Mouse (Mus musculus) forebrain, embryonic 16.5 days (tissue): ENCODE data around the gene Mfsd6. TPM values are rescaled to one million over a fixed set of nuclear protein-coding genes. Genes with fewer than 3 reads are reported as not detected.

Experiments
- ATAC-seq: fragments of 200-750 bp; cut with Nextera tagmentation; 2 replicates; pipeline ENCODE4 v1.8.0; 2017; ENCODE audit warnings: mild to moderate bottlenecking, moderate library complexity
- H3K27ac ChIP-seq: fragments of 300-500 bp; sonication (generic); 2 replicates; pipeline ENCODE4 v1.5.1; 2014; ENCODE audit warnings: low read length, control low read depth
- H3K27me3 ChIP-seq: fragments of 300-500 bp; sonication (generic); replicated peaks from 2 replicates; pipeline ENCODE4 v1.6.1; 2014; ENCODE audit warnings: low read length; ENCODE audit not compliant: control insufficient read depth, insufficient read depth
- H3K36me3 ChIP-seq: fragments of 300-500 bp; sonication (generic); 2 replicates; pipeline ENCODE4 v1.6.1; 2014; ENCODE audit not compliant: control insufficient read depth, insufficient read depth
- H3K4me1 ChIP-seq: fragments of 300-500 bp; sonication (generic); replicated peaks from 2 replicates; pipeline ENCODE4 v1.6.1; 2014; ENCODE audit warnings: low read length; ENCODE audit not compliant: control insufficient read depth, insufficient read depth
- H3K4me2 ChIP-seq: fragments of 300-500 bp; sonication (generic); 2 replicates; pipeline ENCODE4 v1.6.1; 2014; ENCODE audit warnings: mild to moderate bottlenecking, low read length, control low read depth
- H3K4me3 ChIP-seq: fragments of 300-500 bp; sonication (generic); replicated peaks from 2 replicates; pipeline ENCODE4 v1.5.1; 2014; ENCODE audit warnings: mild to moderate bottlenecking, low read length, control low read depth
- H3K9ac ChIP-seq: fragments of 300-500 bp; sonication (generic); replicated peaks from 2 replicates; pipeline ENCODE4 v1.6.1; 2014; ENCODE audit warnings: low read depth, low read length, control low read depth
- H3K9me3 ChIP-seq: fragments of 300-500 bp; sonication (generic); 2 replicates; pipeline ENCODE4 v1.6.1; 2016; ENCODE audit warnings: low read length; ENCODE audit not compliant: control insufficient read depth
- WGBS: fragments of 180-500 bp; shearing (Covaris S2); extraction: QIAGEN DNeasy Blood & Tissue Kit; methylation state at CpG from one replicate; pipeline ENCODE4 v1.1.7; 2014; 5-methylcytosine and 5-hydroxymethylcytosine counted together
- polyA plus RNA-seq: library from polyadenylated mRNA; unstranded; fragments of >200 nt; fragmentation: Nextera tagmentation; extraction: Ambion mirVana; gene quantifications from 2 replicates; pipeline ENCODE4 v1.2.1, GENCODE M21; 2015

Gene Mfsd6
- polyA plus RNA-seq, 1 experiment from 2014 or later: 8.3 TPM

- no peak overlapping the region for H3K4me2 ChIP-seq
- no peaks in the 10 kb centered on the region for H3K36me3 ChIP-seq
- ATAC-seq: no peak
- no peak overlapping the region for H3K27ac ChIP-seq
- no peaks in the 10 kb centered on the region for H3K27me3 ChIP-seq
- no peak overlapping the region for H3K4me3 ChIP-seq
- no peaks in the 10 kb centered on the region for H3K9me3 ChIP-seq
- WGBS: 70% methylated on average over 4 of the region's 4 CpGs
- no peak overlapping the region for H3K9ac ChIP-seq
- no peaks in the 10 kb centered on the region for H3K4me1 ChIP-seq
Observed at GRCm38 (mm10) chr1:52683550-52683949, 43.7 kb downstream of the Mfsd6 start.

- Histone ChIP-seq H3K4me3 (no peak overlapping the region), H3K36me3 (no peaks in the 10 kb centered on the region), H3K9ac (no peak overlapping the region), H3K4me1 (0 out of 2 replicates have a peak, but pooled peaks cover 3% of the 10 kb centered on the region), H3K27ac (no peak overlapping the region), H3K4me2 (no peak overlapping the region), H3K9me3 (0 out of 2 replicates have a peak, but pooled peaks cover 3% of the 10 kb centered on the region), H3K27me3 (no peaks in the 10 kb centered on the region)
- WGBS: 51% methylated on average over 3 of the region's 3 CpGs
- no peak for ATAC-seq
Observed at GRCm38 (mm10) chr1:52676621-52677020, 50.6 kb downstream of the Mfsd6 start.

GRCm38 (mm10) chr1:52675561-52676551, 51.4 kb downstream of the Mfsd6 start:
- 70% methylated on average over 7 of the region's 7 CpGs for WGBS
- no peak for ATAC-seq
- Histone ChIP-seq H3K9me3 (0 out of 2 replicates have a peak, but pooled peaks cover 3% of the 10 kb centered on the region), H3K36me3 (no peaks in the 10 kb centered on the region), H3K4me1 (0 out of 2 replicates have a peak, but pooled peaks cover 3% of the 10 kb centered on the region), H3K4me2 (no peak overlapping the region), H3K27me3 (no peaks in the 10 kb centered on the region), H3K4me3 (no peak overlapping the region), H3K27ac (no peak overlapping the region), H3K9ac (no peak overlapping the region)

- 59% methylated on average over 1 of the region's 1 CpGs for WGBS
- H3K4me3 ChIP-seq: no peak overlapping the region
- no peak overlapping the region for H3K4me2 ChIP-seq
- no peaks in the 10 kb centered on the region for H3K27me3 ChIP-seq
- H3K9me3 ChIP-seq: 0 out of 2 replicates have a peak, but pooled peaks cover 3% of the 10 kb centered on the region
- no peak overlapping the region for H3K9ac ChIP-seq
- peaks cover 3% of the 10 kb centered on the region; the same call in 1 of the 2 replicates for H3K4me1 ChIP-seq
- peak overlapping the region; percentile 28; the same call in 1 of the 2 replicates for H3K27ac ChIP-seq
- ATAC-seq: peak; percentile 49; the same call in 1 of the 2 replicates
- no peaks in the 10 kb centered on the region for H3K36me3 ChIP-seq
Observed at GRCm38 (mm10) chr1:52669931-52670330, 57.3 kb downstream of the Mfsd6 start.

GRCm38 (mm10) chr1:52668743-52669323, 58.4 kb downstream of the Mfsd6 start:
- H3K27me3 ChIP-seq: no peaks in the 10 kb centered on the region
- no peak for ATAC-seq
- H3K27ac ChIP-seq: no peak overlapping the region
- no peak overlapping the region for H3K9ac ChIP-seq
- WGBS: 21% methylated on average over 7 of the region's 7 CpGs
- H3K4me3 ChIP-seq: no peak overlapping the region
- 0 out of 2 replicates have a peak, but pooled peaks cover 6% of the 10 kb centered on the region for H3K9me3 ChIP-seq
- H3K4me1 ChIP-seq: peaks cover 3% of the 10 kb centered on the region; the same call in 1 of the 2 replicates
- no peaks in the 10 kb centered on the region for H3K36me3 ChIP-seq
- H3K4me2 ChIP-seq: no peak overlapping the region

- Histone ChIP-seq H3K36me3 (peaks cover 4% of the 10 kb centered on the region; the same call in 1 of the 2 replicates), H3K9me3 (0 out of 2 replicates have a peak, but pooled peaks cover 4% of the 10 kb centered on the region), H3K4me3 (no peak overlapping the region), H3K4me1 (no peaks in the 10 kb centered on the region), H3K4me2 (no peak overlapping the region), H3K27me3 (no peaks in the 10 kb centered on the region), H3K27ac (no peak overlapping the region), H3K9ac (no peak overlapping the region)
- WGBS: 74% methylated on average over 7 of the region's 7 CpGs
- ATAC-seq: peak; percentile 76
Observed at GRCm38 (mm10) chr1:52663228-52663627, 64.0 kb downstream of the Mfsd6 start.

- WGBS: 86% methylated on average over 12 of the region's 12 CpGs
- Histone ChIP-seq H3K4me1 (no peaks in the 10 kb centered on the region), H3K27ac (no peak overlapping the region), H3K9ac (no peak overlapping the region), H3K9me3 (0 out of 2 replicates have a peak, but pooled peaks cover 4% of the 10 kb centered on the region), H3K27me3 (no peaks in the 10 kb centered on the region), H3K4me3 (no peak overlapping the region), H3K36me3 (peaks cover 6% of the 10 kb centered on the region; the same call in 1 of the 2 replicates), H3K4me2 (no peak overlapping the region)
- no peak for ATAC-seq
Observed at GRCm38 (mm10) chr1:52660765-52661164, 66.5 kb downstream of the Mfsd6 start.

- Histone ChIP-seq H3K4me3 (no peak overlapping the region), H3K9ac (no peak overlapping the region), H3K27ac (no peak overlapping the region), H3K4me2 (no peak overlapping the region), H3K9me3 (0 out of 2 replicates have a peak, but pooled peaks cover 4% of the 10 kb centered on the region), H3K36me3 (peaks cover 6% of the 10 kb centered on the region; the same call in 1 of the 2 replicates), H3K27me3 (no peaks in the 10 kb centered on the region), H3K4me1 (no peaks in the 10 kb centered on the region)
- ATAC-seq: no peak
- WGBS: 97% methylated on average over 2 of the region's 2 CpGs
Observed at GRCm38 (mm10) chr1:52660278-52660677, 67.0 kb downstream of the Mfsd6 start.

GRCm38 (mm10) chr1:52658160-52658559, 69.1 kb downstream of the Mfsd6 start:
- Histone ChIP-seq H3K4me3 (no peak overlapping the region), H3K27ac (no peak overlapping the region), H3K9me3 (no peaks in the 10 kb centered on the region), H3K4me2 (no peak overlapping the region), H3K36me3 (peaks cover 6% of the 10 kb centered on the region; the same call in 1 of the 2 replicates), H3K4me1 (no peaks in the 10 kb centered on the region), H3K27me3 (no peaks in the 10 kb centered on the region), H3K9ac (no peak overlapping the region)
- no peak for ATAC-seq
- WGBS: 86% methylated on average over 7 of the region's 7 CpGs
